Mouse (Mus musculus) embryonic facial prominence, embryonic 11.5 days (tissue): ENCODE data around the gene 2200002J24Rik. TPM values are rescaled to one million over a fixed set of nuclear protein-coding genes. Genes with fewer than 3 reads are reported as not detected.

Source experiments
- ATAC-seq: fragments of 200-750 bp; cut with Nextera tagmentation; replicated peaks from 2 replicates; pipeline ENCODE4 v1.8.0; 2017; ENCODE audit warnings: low read depth; ENCODE audit not compliant: insufficient number of reproducible peaks, low FRiP score, low TSS enrichment
- DNase-seq: peaks from one replicate; pipeline ENCODE4 v3.0.0-alpha.2; 2015; ENCODE audit warnings: low spot score
- H3K27ac ChIP-seq: fragments of 300-500 bp; sonication (generic); replicated peaks from 2 replicates; pipeline ENCODE4 v1.5.1; 2014; ENCODE audit warnings: mild to moderate bottlenecking, low read depth, low read length, control low read depth
- H3K27me3 ChIP-seq: fragments of 300-500 bp; sonication (generic); 2 replicates; pipeline ENCODE4 v1.6.1; 2014; ENCODE audit warnings: mild to moderate bottlenecking, low read length, moderate library complexity, mixed read lengths; ENCODE audit not compliant: control insufficient read depth, insufficient read depth
- H3K36me3 ChIP-seq: fragments of 300-500 bp; sonication (generic); replicated peaks from 2 replicates; pipeline ENCODE4 v1.6.1; 2014; ENCODE audit warnings: low read depth, mild to moderate bottlenecking, low read length, moderate library complexity, mixed read lengths; ENCODE audit not compliant: control insufficient read depth, insufficient read depth
- H3K4me1 ChIP-seq: fragments of 300-500 bp; sonication (generic); 2 replicates; pipeline ENCODE4 v1.6.1; 2014; ENCODE audit warnings: low read length, mixed read lengths; ENCODE audit not compliant: control insufficient read depth, insufficient read depth
- H3K4me2 ChIP-seq: fragments of 300-500 bp; sonication (generic); 2 replicates; pipeline ENCODE4 v1.6.1; 2014; ENCODE audit warnings: low read depth, mild to moderate bottlenecking, control low read depth, low read length, moderate library complexity
- H3K4me3 ChIP-seq: fragments of 300-500 bp; sonication (generic); 2 replicates; pipeline ENCODE4 v1.5.1; 2014; ENCODE audit warnings: low read depth, low read length, control low read depth
- H3K9ac ChIP-seq: fragments of 300-500 bp; sonication (generic); replicated peaks from 2 replicates; pipeline ENCODE4 v1.6.1; 2014; ENCODE audit warnings: mild to moderate bottlenecking, control low read depth, low read length
- H3K9me3 ChIP-seq: fragments of 300-500 bp; sonication (generic); replicated peaks from 2 replicates; pipeline ENCODE4 v1.6.1; 2016; ENCODE audit warnings: mild to moderate bottlenecking, low read length, inconsistent platforms, mixed read lengths; ENCODE audit not compliant: control insufficient read depth
- WGBS: fragments of 180-500 bp; shearing (Covaris S2); extraction: QIAGEN DNeasy Blood & Tissue Kit; methylation state at CpG from one replicate; pipeline ENCODE4 v1.1.7; 2014; 5-methylcytosine and 5-hydroxymethylcytosine counted together
- polyA plus RNA-seq: library from polyadenylated mRNA; unstranded; fragments of >200 nt; fragmentation: Nextera tagmentation; extraction: Ambion mirVana; gene quantifications from 2 replicates; pipeline ENCODE4 v1.2.1, GENCODE M21; 2014

Gene 2200002J24Rik
- polyA plus RNA-seq, 1 experiment from 2014 or later: not detected

GRCm38 (mm10) chr7:30681897-30682296 lies 16.8 kb upstream of the 2200002J24Rik start:
- Histone ChIP-seq H3K4me2 (no peak overlapping the region), H3K36me3 (no peaks in the 10 kb centered on the region), H3K4me1 (no peaks in the 10 kb centered on the region), H3K27ac (no peak overlapping the region), H3K9ac (no peak overlapping the region), H3K9me3 (no peaks in the 10 kb centered on the region), H3K4me3 (no peak overlapping the region), H3K27me3 (no peaks in the 10 kb centered on the region)
- DNase-seq: no peak
- 68% methylated on average over 5 of the region's 5 CpGs for WGBS
- ATAC-seq: no peak

- H3K27me3 ChIP-seq: peaks cover 7% of the 10 kb centered on the region
- 80% methylated on average over 2 of the region's 2 CpGs for WGBS
- no peak overlapping the region for H3K4me2 ChIP-seq
- no peak for ATAC-seq
- H3K9ac ChIP-seq: no peak overlapping the region
- DNase-seq: no peak
- H3K27ac ChIP-seq: no peak overlapping the region
- no peak overlapping the region for H3K4me3 ChIP-seq
- H3K36me3 ChIP-seq: no peaks in the 10 kb centered on the region
- H3K9me3 ChIP-seq: no peaks in the 10 kb centered on the region
- no peaks in the 10 kb centered on the region for H3K4me1 ChIP-seq
Observed at GRCm38 (mm10) chr7:30683425-30683824, 15.3 kb upstream of the 2200002J24Rik start.

GRCm38 (mm10) chr7:30688325-30688724 lies 10.4 kb upstream of the 2200002J24Rik start:
- WGBS: 71% methylated on average over 6 of the region's 6 CpGs
- H3K9me3 ChIP-seq: no peaks in the 10 kb centered on the region
- H3K4me2 ChIP-seq: no peak overlapping the region
- no peaks in the 10 kb centered on the region for H3K36me3 ChIP-seq
- ATAC-seq: no peak
- H3K4me1 ChIP-seq: no peaks in the 10 kb centered on the region
- peaks cover 8% of the 10 kb centered on the region for H3K27me3 ChIP-seq
- no peak overlapping the region for H3K4me3 ChIP-seq
- DNase-seq: no peak
- H3K27ac ChIP-seq: no peak overlapping the region
- H3K9ac ChIP-seq: no peak overlapping the region

- H3K27ac ChIP-seq: no peak overlapping the region
- H3K27me3 ChIP-seq: no peaks in the 10 kb centered on the region
- H3K9me3 ChIP-seq: no peaks in the 10 kb centered on the region
- no peak for ATAC-seq
- no peak for DNase-seq
- WGBS: 65% methylated on average over 5 of the region's 5 CpGs
- H3K36me3 ChIP-seq: no peaks in the 10 kb centered on the region
- no peak overlapping the region for H3K9ac ChIP-seq
- H3K4me3 ChIP-seq: no peak overlapping the region
- H3K4me2 ChIP-seq: no peak overlapping the region
- H3K4me1 ChIP-seq: no peaks in the 10 kb centered on the region
Observed at GRCm38 (mm10) chr7:30698101-30698500, 625 bp upstream of the 2200002J24Rik start.

- Histone ChIP-seq H3K4me2 (no peak overlapping the region), H3K4me3 (no peak overlapping the region), H3K9me3 (no peaks in the 10 kb centered on the region), H3K27me3 (no peaks in the 10 kb centered on the region), H3K4me1 (no peaks in the 10 kb centered on the region), H3K27ac (no peak overlapping the region), H3K9ac (no peak overlapping the region), H3K36me3 (no peaks in the 10 kb centered on the region)
- DNase-seq (no peak), ATAC-seq (no peak)
- WGBS: 71% methylated on average over 8 of the region's 8 CpGs
Observed at GRCm38 (mm10) chr7:30706214-30706882, 7.6 kb downstream of the 2200002J24Rik start.

- Histone ChIP-seq H3K36me3 (no peaks in the 10 kb centered on the region), H3K4me1 (no peaks in the 10 kb centered on the region)
Observed at GRCm38 (mm10) chr7:30707441-30707840, 8.7 kb downstream of the 2200002J24Rik start.

GRCm38 (mm10) chr7:30711942-30712341 lies 13.2 kb downstream of the 2200002J24Rik start, which contains the start of gene Atp4a:
TSS of gene Atp4a (plus strand) at chr7:30712209.
- H3K9me3 ChIP-seq: no peaks in the 10 kb centered on the region
- no peak for ATAC-seq
- no peak within 1 kb of the TSS for H3K4me2 ChIP-seq
- no peak within 1 kb of the TSS for H3K4me3 ChIP-seq
- no peak within 1 kb of the TSS for H3K27ac ChIP-seq
- H3K9ac ChIP-seq: no peak within 1 kb of the TSS
- H3K27me3 ChIP-seq: peaks cover 9% of the 10 kb centered on the region
- no peaks in the 10 kb centered on the region for H3K4me1 ChIP-seq
- DNase-seq: no peak
- WGBS: 92% methylated on average over 3 of the region's 3 CpGs
- H3K36me3 ChIP-seq: no peaks in the 10 kb centered on the region

More at GRCm38 (mm10) chr7:30707441-30707840, 8.7 kb downstream of the 2200002J24Rik start:
- Histone ChIP-seq H3K27me3 (no peaks in the 10 kb centered on the region), H3K4me3 (no peak overlapping the region), H3K4me2 (no peak overlapping the region), H3K27ac (no peak overlapping the region), H3K9ac (no peak overlapping the region), H3K9me3 (no peaks in the 10 kb centered on the region)
- 87% methylated on average over 1 of the region's 1 CpGs for WGBS
- no peak for ATAC-seq
- DNase-seq: no peak

- Histone ChIP-seq H3K4me3 (peak overlapping the region; percentile 15), H3K27ac (no peak overlapping the region), H3K9me3 (no peaks in the 10 kb centered on the region; the same call in 1 of the 2 replicates), H3K9ac (no peak overlapping the region), H3K27me3 (peaks cover 10% of the 10 kb centered on the region), H3K4me1 (no peaks in the 10 kb centered on the region), H3K36me3 (no peaks in the 10 kb centered on the region), H3K4me2 (peak overlapping the region; percentile 54)
- WGBS: 2% methylated on average over 43 of the region's 43 CpGs
- ATAC-seq (peak; percentile 87), DNase-seq (peak; percentile 84)
Observed at GRCm38 (mm10) chr7:30717006-30717715, 18.4 kb downstream of the 2200002J24Rik start.
